Mouse (Mus musculus) left cerebral cortex, postnatal 14 days (tissue): Measurements from ENCODE around the gene Dnah12. TPM values are rescaled to one million over a fixed set of nuclear protein-coding genes. Genes with fewer than 3 reads are reported as not detected.
"Not testable (repeated sequence)": the region's sequence is repeated elsewhere in the genome, so short reads cannot be mapped to it uniquely, and the experiment has no call there.

Experiments used
- DNase-seq, 2 experiments: peaks; one replicate each; pipeline ENCODE4 v3.0.0; 2021 to 2022; ENCODE audit warnings: low spot score in 2 of 2, mixed read lengths in 1 of 2
- intact Hi-C: fragments of 180-260 bp; cut with DNase I; formaldehyde crosslinking; loops from one replicate; pipeline ENCODE4 v1.15.1; 2025
- total RNA-seq, 2 experiments: library from RNA; stranded (reverse); gene quantifications; 2 replicates each; pipeline ENCODE4 v1.2.3; 2021

Gene Dnah12
- total RNA-seq, 2 experiments from 2014 or later, result 0.15 to 0.17 TPM

- DNase-seq, result no peak
- intact Hi-C loops, result no loop called here
These were observed 1.7 kb upstream of the Dnah12 start for GRCm38 (mm10) chr14:26691363-26691762.

- intact Hi-C loops, result no loop called here
- peak in 1 of 2 experiments; percentile 6 for DNase-seq
These were observed 4.8 kb downstream of the Dnah12 start for GRCm38 (mm10) chr14:26697912-26698311.

- intact Hi-C loops, DNase-seq: not testable (repeated sequence)
These were observed 12.2 kb downstream of the Dnah12 start for GRCm38 (mm10) chr14:26705246-26705645.

GRCm38 (mm10) chr14:26719696-26720095 lies 26.6 kb downstream of the Dnah12 start:
- intact Hi-C loops, DNase-seq: not testable (repeated sequence)

- DNase-seq, result no peak
- intact Hi-C loops, result no loop called here
These were observed 31.8 kb downstream of the Dnah12 start for GRCm38 (mm10) chr14:26724898-26725297.

GRCm38 (mm10) chr14:26758566-26758965 lies 65.5 kb downstream of the Dnah12 start:
- intact Hi-C loops, result no loop called here
- no peak for DNase-seq

- intact Hi-C loops, result loop anchor here (2.0 kb wide), 1 partner anchor 34 kb away; no protein-coding TSS in a partner anchor
- DNase-seq, result no peak
These were observed 71.8 kb downstream of the Dnah12 start for GRCm38 (mm10) chr14:26764827-26765226.

- DNase-seq, result no peak
- intact Hi-C loops, result no loop called here
These were observed 75.1 kb downstream of the Dnah12 start for GRCm38 (mm10) chr14:26768195-26768594.

- intact Hi-C loops, result no loop called here
- DNase-seq, result no peak
These were observed 80.5 kb downstream of the Dnah12 start for GRCm38 (mm10) chr14:26773536-26773935.

- no peak for DNase-seq
- intact Hi-C loops, result no loop called here
These were observed 90.7 kb downstream of the Dnah12 start for GRCm38 (mm10) chr14:26783731-26784130.

- intact Hi-C loops, result no loop called here
- peak in 1 of 2 experiments; percentile 12 for DNase-seq
These were observed 92.6 kb downstream of the Dnah12 start for GRCm38 (mm10) chr14:26785695-26786094.

GRCm38 (mm10) chr14:26794431-26794830 lies 101.4 kb downstream of the Dnah12 start:
- DNase-seq, result no peak
- intact Hi-C loops, result no loop called here

- DNase-seq, result no peak
- intact Hi-C loops, result no loop called here
These were observed 105.3 kb downstream of the Dnah12 start for GRCm38 (mm10) chr14:26798330-26798729.

GRCm38 (mm10) chr14:26799286-26799685 lies 106.2 kb downstream of the Dnah12 start:
- intact Hi-C loops, result no loop called here
- DNase-seq, result no peak

- no peak for DNase-seq
- intact Hi-C loops, result no loop called here
These were observed 112.4 kb downstream of the Dnah12 start for GRCm38 (mm10) chr14:26805500-26805899.

GRCm38 (mm10) chr14:26812734-26813133 lies 119.7 kb downstream of the Dnah12 start:
- no peak for DNase-seq
- intact Hi-C loops, result no loop called here

GRCm38 (mm10) chr14:26813871-26814270 lies 120.8 kb downstream of the Dnah12 start:
- no peak for DNase-seq
- intact Hi-C loops, result no loop called here

- intact Hi-C loops, result no loop called here
- peak in 1 of 2 experiments; percentile 5 for DNase-seq
These were observed 121.8 kb downstream of the Dnah12 start for GRCm38 (mm10) chr14:26814908-26815307.

- no peak for DNase-seq
- intact Hi-C loops, result no loop called here
These were observed 123.7 kb downstream of the Dnah12 start for GRCm38 (mm10) chr14:26816785-26817184.

GRCm38 (mm10) chr14:26826020-26826419 lies 132.9 kb downstream of the Dnah12 start:
- DNase-seq, result no peak
- intact Hi-C loops, result loop anchor here (10.0 kb wide), 1 partner anchor 729 kb away; no protein-coding TSS in a partner anchor

- intact Hi-C loops, result no loop called here
- no peak for DNase-seq
These were observed 160.0 kb downstream of the Dnah12 start for GRCm38 (mm10) chr14:26853053-26853452.

GRCm38 (mm10) chr14:26854066-26854465 lies 161.0 kb downstream of the Dnah12 start:
- intact Hi-C loops, result no loop called here
- no peak for DNase-seq
